Comparison of ENCODE assay signal across 21 mouse cellular contexts in genomic region chr4:59464661-59465060, GRCm38 (mm10). TPM values are rescaled to one million over a fixed set of nuclear protein-coding genes. Genes with fewer than 3 reads are reported as not detected.
DNase-seq lines count a peak whose midpoint lies in the region; TF ChIP-seq lines count a peak whose summit lies in the region.
"Had no signal": no experiment of that assay in that cellular context is flagged by ENCODE, and none has a peak within 500 bp of the region (broad histone marks: within the 10 kb centered on the region; RNA-seq: fewer than 3 reads in every experiment).

No protein-coding gene starts in this region.

- DNase-seq in thymus, postnatal 0 days (ENCODE audit: low spot score): peak; percentile 35
- DNase-seq in thymus, postnatal 25 days: no peak
- no peak for DNase-seq in ES-E14 (ENCODE audit: low read depth, low spot score)
- DNase-seq in retina, postnatal 1 day: no peak
- DNase-seq in layer of hippocampus, postnatal 36 days: no peak
- DNase-seq: adrenal gland, adult 2 months; adrenal gland, postnatal 14 days; cerebellum, adult 11-12 months; cerebellum, adult 8-10 months; cerebellum, postnatal 10 days; gastrocnemius, postnatal 10 days; gastrocnemius, postnatal 36 days; heart, postnatal 10 days; heart, postnatal 4 days had no signal

- in situ Hi-C loops in ES-E14 (cut with MboI; ENCODE audit: low sequenced_read_pairs in 2 of 2, unreplicated experiment in 2 of 2): no loop called here

- no peak overlapping the region for H3K4me3 ChIP-seq in ES-E14 (ENCODE audit: insufficient read depth in 1 of 2, low read depth in 1 of 2, low read length in 2 of 2, poor library complexity in 1 of 2, severe bottlenecking in 1 of 2)
- no peak overlapping the region for H3K4me3 ChIP-seq in bone marrow macrophage, adult 2 months (ENCODE audit: insufficient read depth, low read length)
- H3K4me3 ChIP-seq: forebrain, embryonic 10.5 days; forebrain, embryonic 13.5 days; heart, embryonic 12.5 days; heart, embryonic 15.5 days had no signal

- H3K4me1 ChIP-seq in ES-E14 (ENCODE audit: control insufficient read depth in 2 of 2, insufficient read depth in 2 of 2, low read length in 2 of 2, poor library complexity in 1 of 2): no peaks in the 10 kb centered on the region
- H3K4me1 ChIP-seq in bone marrow macrophage, adult 2 months (ENCODE audit: control insufficient read depth, insufficient read depth, low read length): peaks cover 63% of the 10 kb centered on the region
- H3K4me1 ChIP-seq: forebrain, embryonic 10.5 days; forebrain, embryonic 13.5 days had no signal

- no peak overlapping the region for H3K27ac ChIP-seq in ES-E14 (ENCODE audit: insufficient read depth, low read depth, low read length, poor library complexity, severe bottlenecking)
- peak overlapping the region; percentile 96 for H3K27ac ChIP-seq in bone marrow macrophage, adult 2 months (ENCODE audit: insufficient read depth, low read depth, low read length)
- H3K27ac ChIP-seq: forebrain, embryonic 10.5 days; forebrain, embryonic 13.5 days; heart, embryonic 15.5 days; hindbrain, embryonic 14.5 days had no signal

- no peak for TF ChIP-seq CTCF in bone marrow macrophage, adult 2 months (IDR thresholded peaks at IDR 0.05; ENCODE audit: low read depth, low read length)

- H3K9me3 ChIP-seq in ES-E14 (ENCODE audit: control insufficient read depth, insufficient read depth, low read depth, low read length): no peaks in the 10 kb centered on the region
- H3K9me3 ChIP-seq: forebrain, embryonic 10.5 days; forebrain, embryonic 13.5 days; G1E; heart, embryonic 12.5 days; heart, embryonic 15.5 days had no signal

- H3K9ac ChIP-seq in ES-E14 (ENCODE audit: insufficient read depth, low read depth, low read length, poor library complexity, severe bottlenecking): no peak overlapping the region
- H3K9ac ChIP-seq: forebrain, embryonic 13.5 days; heart, embryonic 12.5 days; heart, embryonic 15.5 days; hindbrain, embryonic 14.5 days had no signal

- H3K36me3 ChIP-seq in ES-E14 (ENCODE audit: control insufficient read depth, insufficient read depth, low read length, poor library complexity, severe bottlenecking): no peaks in the 10 kb centered on the region
- H3K36me3 ChIP-seq: forebrain, embryonic 10.5 days; heart, embryonic 12.5 days; heart, embryonic 15.5 days had no signal

- no peak for TF ChIP-seq POLR2A in bone marrow macrophage, adult 2 months (IDR thresholded peaks at IDR 0.05; ENCODE audit: borderline replicate concordance, low read depth, low read length)

TF ChIP-seq in ES-E14, 5 proteins besides CTCF, POLR2A, EP300 and RAD21:
- no peak for TF ChIP-seq ZNF384 (IDR thresholded peaks at IDR 0.05; ENCODE audit: low read depth, low read length)
- 0 out of 2 replicates have a peak, but pooled peaks have one; percentile 21 for TF ChIP-seq MAFK (IDR thresholded peaks at IDR 0.05; ENCODE audit: insufficient read depth, low read depth, low read length)
- TF ChIP-seq CHD2 (IDR thresholded peaks at IDR 0.05; ENCODE audit: low read depth, low read length): no peak
TF ChIP-seq in ES-E14: peak in this region for 1.

RNA-seq across cellular contexts. Expression of gene Susd1, which starts 26.2 kb away (rescaled TPM):
- polyA plus RNA-seq in thymus, postnatal 0 days (2015; fragmentation: Nextera tagmentation; extraction: Ambion mirVana): 8.4 and 11.4 TPM in 2 replicates
- total RNA-seq in ES-E14 (2012; rRNA removed): 7.7 and 10.7 TPM in 2 replicates
- polyA plus RNA-seq in bone marrow macrophage, adult 2 months (2012; ENCODE audit: insufficient read depth, insufficient read length, missing spikeins): 12.2 and 18.1 TPM in 2 replicates
- 1 to 10 TPM; 6.3 to 8.2 TPM for total RNA-seq in layer of hippocampus, postnatal 36 days (2021)
